Mouse (Mus musculus) brain, embryonic 14.5 days (tissue): ENCODE measurements around the gene Erg. TPM values are rescaled to one million over a fixed set of nuclear protein-coding genes. Genes with fewer than 3 reads are reported as not detected.

Experiments used
- DNase-seq: peaks from one replicate; pipeline ENCODE4 v3.0.0-alpha.2; 2011; ENCODE audit warnings: low read depth
- CTCF ChIP-seq: fragments of 200-500 bp; IDR thresholded peaks from 2 replicates; pipeline ENCODE4 v1.5.1; 2012; ENCODE audit warnings: inconsistent platforms, mild to moderate bottlenecking, moderate library complexity, borderline replicate concordance; ENCODE audit not compliant: insufficient read depth, insufficient read length; ENCODE audit errors: extremely low read depth
- POLR2A ChIP-seq: fragments of 200-500 bp; IDR thresholded peaks from 2 replicates; pipeline ENCODE4 v1.6.1; 2012; ENCODE audit warnings: mild to moderate bottlenecking, inconsistent platforms, borderline replicate concordance; ENCODE audit not compliant: poor library complexity, insufficient read depth, insufficient read length, severe bottlenecking; ENCODE audit errors: extremely low read depth
- polyA plus RNA-seq: library from polyadenylated mRNA; depleted of rRNA; stranded (reverse); fragments of >200 nt; gene quantifications from 2 replicates; pipeline ENCODE4 v1.2.3, GENCODE M21; 2012

Erg gene
- polyA plus RNA-seq, 1 experiment = 7.6 TPM

- TF ChIP-seq CTCF (no peak), POLR2A (no peak)
- DNase-seq = no peak
Measured at GRCm38 (mm10) chr16:95579289-95579688, 7.1 kb downstream of the Erg start.

- TF ChIP-seq POLR2A = no peak
- no peak for DNase-seq
Measured at GRCm38 (mm10) chr16:95573163-95573562, 13.2 kb downstream of the Erg start.

- peak; percentile 45; the same call in 1 of the 2 replicates for TF ChIP-seq CTCF
- TF ChIP-seq POLR2A = no peak
- DNase-seq = peak; percentile 29
Measured at GRCm38 (mm10) chr16:95570616-95571015, 15.8 kb downstream of the Erg start.

GRCm38 (mm10) chr16:95556834-95557233, 29.6 kb downstream of the Erg start:
- TF ChIP-seq CTCF (no peak), POLR2A (no peak)
- DNase-seq = no peak

GRCm38 (mm10) chr16:95553136-95553535, 33.3 kb downstream of the Erg start:
- TF ChIP-seq POLR2A (no peak), CTCF (no peak)
- no peak for DNase-seq

GRCm38 (mm10) chr16:95552495-95552894, 33.9 kb downstream of the Erg start:
- TF ChIP-seq CTCF (no peak), POLR2A (no peak)
- no peak for DNase-seq

- DNase-seq = no peak
- TF ChIP-seq POLR2A = no peak
- no peak for TF ChIP-seq CTCF
Measured at GRCm38 (mm10) chr16:95550496-95550895, 35.9 kb downstream of the Erg start.

GRCm38 (mm10) chr16:95544753-95545152, 41.6 kb downstream of the Erg start:
- TF ChIP-seq POLR2A = no peak
- TF ChIP-seq CTCF = no peak
- DNase-seq = no peak

- peak; percentile 20 for DNase-seq
- no peak for TF ChIP-seq POLR2A
- TF ChIP-seq CTCF = no peak
Measured at GRCm38 (mm10) chr16:95543471-95543870, 42.9 kb downstream of the Erg start.

GRCm38 (mm10) chr16:95535151-95535550, 51.2 kb downstream of the Erg start:
- TF ChIP-seq POLR2A (no peak), CTCF (no peak)
- no peak for DNase-seq

GRCm38 (mm10) chr16:95532387-95533077, 53.9 kb downstream of the Erg start:
- TF ChIP-seq POLR2A (no peak), CTCF (no peak)
- DNase-seq = no peak

GRCm38 (mm10) chr16:95527561-95527960, 58.8 kb downstream of the Erg start:
- DNase-seq = no peak
- TF ChIP-seq POLR2A = no peak
- TF ChIP-seq CTCF = no peak
